Mouse (Mus musculus) heart, embryonic 15.5 days (tissue): ENCODE measurements around the gene Hist2h4. TPM values are rescaled to one million over a fixed set of nuclear protein-coding genes. Genes with fewer than 3 reads are reported as not detected.

Source experiments
- microRNA-seq: library from miRNA; unstranded; fragments of <30 nt; microRNA quantifications from one replicate; pipeline ENCODE4, GENCODE M21; 2016
- polyA plus RNA-seq: library from polyadenylated mRNA; unstranded; fragments of >200 nt; fragmentation: Nextera tagmentation; extraction: Ambion mirVana; gene quantifications from 2 replicates; pipeline ENCODE4 v1.2.1, GENCODE M21; 2015

The Hist2h4 gene
- polyA plus RNA-seq, 1 experiment from 2014 or later: 3.9 TPM

Small RNA genes lying within 50 kb of the gene (microRNA-seq; reads per million reads assigned to microRNA genes)
- gene Gm44492: not detected
- gene Gm47311: not detected
- gene Gm47313: not detected

Other genes with a start within 250 kb of the Hist2h4 start
- 38.3 and 40.2 TPM in 2 replicates for gene Vps45, start 204.8 kb downstream of the Hist2h4 start, polyA plus RNA-seq
- gene Otud7b, start 158.8 kb downstream of the Hist2h4 start, polyA plus RNA-seq: 20.1 and 24.5 TPM in 2 replicates
- gene Mtmr11, start 101.3 kb downstream of the Hist2h4 start, polyA plus RNA-seq: 8.5 and 11.2 TPM in 2 replicates
- 71.2 and 96.8 TPM in 2 replicates for gene Sf3b4, start 91.0 kb downstream of the Hist2h4 start, polyA plus RNA-seq
- 12.9 and 13.6 TPM in 2 replicates for gene Sv2a, start 82.2 kb downstream of the Hist2h4 start, polyA plus RNA-seq
- 40.7 and 40.8 TPM in 2 replicates for gene Bola1, start 43.6 kb downstream of the Hist2h4 start, polyA plus RNA-seq
- 0.43 TPM in 1 of 2 replicates, not detected in the other for gene Hist2h2ab, start 43.4 kb downstream of the Hist2h4 start, polyA plus RNA-seq
- gene Hist2h2ac, start 42.4 kb downstream of the Hist2h4 start, polyA plus RNA-seq: 5.3 and 5.5 TPM in 2 replicates
- gene Hist2h2be, start 42.2 kb downstream of the Hist2h4 start, polyA plus RNA-seq: 7.3 and 8.1 TPM in 2 replicates
- gene Hist2h3c2, start 24.2 kb downstream of the Hist2h4 start, polyA plus RNA-seq: 3.9 and 5.1 TPM in 2 replicates
- 37.0 and 45.9 TPM in 2 replicates for gene Hist2h2aa2, start 23.0 kb downstream of the Hist2h4 start, polyA plus RNA-seq
- 13.6 and 15.1 TPM in 2 replicates for gene Hist2h2aa1, start 17.8 kb downstream of the Hist2h4 start, polyA plus RNA-seq
- 0.72 and 1.0 TPM in 2 replicates for gene Hist2h3c1, start 16.6 kb downstream of the Hist2h4 start, polyA plus RNA-seq
- 26.2 and 31.1 TPM in 2 replicates for gene Hist2h3b, start 5.3 kb upstream of the Hist2h4 start, polyA plus RNA-seq
- gene Hist2h2bb, start 6.4 kb upstream of the Hist2h4 start, polyA plus RNA-seq: 3.6 and 4.8 TPM in 2 replicates
- gene Fcgr1, start 30.7 kb upstream of the Hist2h4 start, polyA plus RNA-seq: 1.1 and 3.2 TPM in 2 replicates
- 0.53 and 1.0 TPM in 2 replicates for gene BC107364, start 189.0 kb upstream of the Hist2h4 start, polyA plus RNA-seq